Mouse (Mus musculus) left cerebral cortex, postnatal 36 days (tissue): Measurements from ENCODE around the gene Ttll11. TPM values are rescaled to one million over a fixed set of nuclear protein-coding genes. Genes with fewer than 3 reads are reported as not detected.

Source experiments
- DNase-seq, 2 experiments: peaks; one replicate each; pipeline ENCODE4 v3.0.0; 2021 to 2022; ENCODE audit warnings: low spot score in 2 of 2, mixed read lengths in 1 of 2
- intact Hi-C: fragments of 180-260 bp; cut with DNase I; formaldehyde crosslinking; loops from one replicate; pipeline ENCODE4 v1.15.1; 2025
- total RNA-seq, 2 experiments: library from RNA; stranded (reverse); gene quantifications; 2 replicates each; pipeline ENCODE4 v1.2.3; 2021

The Ttll11 gene
- total RNA-seq, 2 experiments from 2014 or later, result 38.0 to 42.8 TPM

GRCm38 (mm10) chr2:35861185-35861584 lies 118.5 kb downstream of the Ttll11 start:
- intact Hi-C loops, result no loop called here
- DNase-seq, result no peak

GRCm38 (mm10) chr2:35860394-35860744 lies 119.3 kb downstream of the Ttll11 start:
- DNase-seq, result no peak
- intact Hi-C loops, result no loop called here

GRCm38 (mm10) chr2:35859708-35860393 lies 119.9 kb downstream of the Ttll11 start:
- no peak for DNase-seq
- intact Hi-C loops, result no loop called here

GRCm38 (mm10) chr2:35858281-35858680 lies 121.4 kb downstream of the Ttll11 start:
- intact Hi-C loops, result no loop called here
- no peak for DNase-seq

- no peak for DNase-seq
- intact Hi-C loops, result no loop called here
These were observed 122.8 kb downstream of the Ttll11 start for GRCm38 (mm10) chr2:35856901-35857300.

GRCm38 (mm10) chr2:35854877-35855276 lies 124.8 kb downstream of the Ttll11 start:
- DNase-seq, result no peak
- intact Hi-C loops, result no loop called here

GRCm38 (mm10) chr2:35852971-35853370 lies 126.7 kb downstream of the Ttll11 start:
- intact Hi-C loops, result no loop called here
- no peak for DNase-seq

- DNase-seq, result no peak
- intact Hi-C loops, result no loop called here
These were observed 127.6 kb downstream of the Ttll11 start for GRCm38 (mm10) chr2:35852164-35852509.

- no peak for DNase-seq
- intact Hi-C loops, result no loop called here
These were observed 128.1 kb downstream of the Ttll11 start for GRCm38 (mm10) chr2:35851420-35852163.

- no peak for DNase-seq
- intact Hi-C loops, result no loop called here
These were observed 130.0 kb downstream of the Ttll11 start for GRCm38 (mm10) chr2:35849632-35850230.

- peak; percentile 65 to 67 for DNase-seq
- intact Hi-C loops, result loop anchor here (2.0 kb wide), 1 partner anchor 77 kb away; no protein-coding TSS in a partner anchor
These were observed 133.9 kb downstream of the Ttll11 start for GRCm38 (mm10) chr2:35845611-35846504.

- DNase-seq, result no peak
- intact Hi-C loops, result no loop called here
These were observed 135.6 kb downstream of the Ttll11 start for GRCm38 (mm10) chr2:35843896-35844690.

- DNase-seq, result peak; percentile 32 to 37
- intact Hi-C loops, result no loop called here
These were observed 136.8 kb downstream of the Ttll11 start for GRCm38 (mm10) chr2:35842780-35843474.

GRCm38 (mm10) chr2:35841841-35842420 lies 137.8 kb downstream of the Ttll11 start:
- DNase-seq, result no peak
- intact Hi-C loops, result no loop called here

- DNase-seq, result no peak
- intact Hi-C loops, result no loop called here
These were observed 138.5 kb downstream of the Ttll11 start for GRCm38 (mm10) chr2:35840956-35841816.

GRCm38 (mm10) chr2:35838751-35839479 lies 140.8 kb downstream of the Ttll11 start:
- intact Hi-C loops, result no loop called here
- no peak for DNase-seq
